Mouse (Mus musculus) embryonic fibroblast, embryonic 13.5 days (primary cell): ENCODE measurements around the gene Chd9.

ENCODE experiments used
- CTCF ChIP-seq: IDR thresholded peaks from 2 replicates; pipeline ENCODE4 v1.5.1; 2011; ENCODE audit warnings: mild to moderate bottlenecking, control low read depth, low read length, moderate library complexity, borderline replicate concordance; ENCODE audit not compliant: insufficient read depth
- POLR2A ChIP-seq: IDR thresholded peaks from 2 replicates; pipeline ENCODE4 v1.6.1; 2011; ENCODE audit warnings: low read depth, mild to moderate bottlenecking, control low read depth, low read length, moderate library complexity

DNA sequence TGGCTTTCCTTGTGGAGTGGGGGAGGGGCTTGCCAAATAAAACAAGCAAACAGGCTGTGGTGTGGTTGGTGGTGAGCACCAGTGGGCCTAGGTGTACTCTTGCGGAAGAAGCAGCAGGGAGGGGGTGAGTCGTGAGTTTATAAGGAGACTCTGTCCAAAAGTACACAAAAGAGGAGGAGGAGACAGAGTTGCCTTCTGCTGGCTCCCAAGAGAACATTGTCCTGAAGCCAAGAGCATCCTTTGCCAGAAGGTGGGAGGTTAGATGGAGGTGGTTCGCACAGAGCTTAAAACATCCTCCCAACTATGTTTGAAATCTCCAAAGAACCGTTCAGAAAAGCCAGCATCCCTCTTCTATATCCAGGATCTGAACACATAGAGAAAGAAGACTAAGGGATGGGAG lies 40.2 kb downstream of the Chd9 start:
- TF ChIP-seq CTCF (no peak), POLR2A (no peak)
